Mouse (Mus musculus) megakaryocyte, embryonic 14.5 days (primary cell): ENCODE data around the gene Dapk2.

Experiments used
- FLI1 ChIP-seq: IDR thresholded peaks from 2 replicates; pipeline ENCODE4 v1.6.1; 2012; ENCODE audit warnings: low read length, inconsistent platforms, mixed read lengths
- GATA1 ChIP-seq: IDR thresholded peaks from 3 replicates; pipeline ENCODE4 v1.6.1; 2012; ENCODE audit warnings: mixed read lengths, low read length, inconsistent platforms, borderline replicate concordance

DNA sequence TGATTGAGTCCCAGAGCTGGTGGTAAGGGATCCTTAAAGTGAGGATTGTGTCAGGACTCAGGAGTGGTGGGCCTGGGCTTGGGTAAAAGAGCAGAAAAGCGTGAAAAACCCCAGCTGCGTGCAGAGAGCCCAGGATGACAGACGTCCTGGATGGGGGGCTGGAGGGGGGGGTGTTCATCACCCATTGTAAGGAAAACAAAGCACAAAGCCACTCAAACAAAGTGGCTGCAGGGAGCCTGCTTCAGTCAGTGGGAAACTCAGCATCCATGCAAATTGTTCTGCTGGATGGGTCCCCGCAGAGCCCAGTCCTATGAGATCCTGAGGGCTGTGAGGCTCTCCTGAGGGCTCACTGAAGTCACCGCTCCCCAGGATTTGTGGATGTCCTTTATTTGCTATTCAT lies 12.5 kb downstream of the Dapk2 start:
- TF ChIP-seq GATA1 (no peak), FLI1 (no peak)
